Mouse (Mus musculus): ENCODE results near the gene Gm5105. TPM values are rescaled to one million over a fixed set of nuclear protein-coding genes. Genes with fewer than 3 reads are reported as not detected.

Gene Gm5105
- total RNA-seq, 2 experiments from 2014 or later = 0.32 TPM; not detected in 1

DNA sequence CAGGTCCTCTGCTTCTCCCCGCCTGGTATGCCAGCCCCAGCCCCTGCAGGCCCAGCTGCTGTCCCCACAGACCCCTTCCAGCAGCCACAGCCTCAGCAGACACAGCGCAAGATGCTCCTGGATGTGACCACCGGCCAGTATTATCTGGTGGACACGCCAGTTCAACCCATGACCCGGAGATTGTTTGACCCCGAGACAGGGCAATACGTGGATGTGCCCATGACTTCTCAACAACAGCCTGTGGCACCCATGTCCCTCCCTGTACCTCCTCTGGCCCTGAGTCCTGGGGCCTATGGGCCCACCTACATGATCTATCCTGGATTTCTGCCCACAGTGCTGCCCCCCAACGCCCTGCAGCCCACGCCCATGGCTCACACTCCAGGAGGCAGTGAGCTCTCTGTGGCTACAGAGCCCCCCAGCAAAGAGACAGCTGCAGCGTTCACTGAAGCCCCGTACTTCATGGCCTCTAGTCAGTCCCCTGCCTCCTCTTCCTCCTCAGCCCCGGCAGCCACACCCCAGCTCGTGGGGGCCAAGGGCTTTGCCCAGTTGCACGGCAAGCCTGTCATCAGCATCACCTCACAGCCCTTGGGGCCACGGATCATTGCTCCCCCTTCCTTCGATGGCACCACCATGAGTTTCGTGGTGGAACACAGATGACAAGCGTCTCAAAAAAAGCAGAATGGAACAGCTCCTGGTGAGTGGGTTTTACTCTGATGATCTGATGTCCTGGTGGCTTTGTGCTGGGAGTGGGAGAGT lies 2.7 kb upstream of the Gm5105 start:
- DNase-seq (ENCODE audit: low spot score in 2 of 2) = no peak

DNA sequence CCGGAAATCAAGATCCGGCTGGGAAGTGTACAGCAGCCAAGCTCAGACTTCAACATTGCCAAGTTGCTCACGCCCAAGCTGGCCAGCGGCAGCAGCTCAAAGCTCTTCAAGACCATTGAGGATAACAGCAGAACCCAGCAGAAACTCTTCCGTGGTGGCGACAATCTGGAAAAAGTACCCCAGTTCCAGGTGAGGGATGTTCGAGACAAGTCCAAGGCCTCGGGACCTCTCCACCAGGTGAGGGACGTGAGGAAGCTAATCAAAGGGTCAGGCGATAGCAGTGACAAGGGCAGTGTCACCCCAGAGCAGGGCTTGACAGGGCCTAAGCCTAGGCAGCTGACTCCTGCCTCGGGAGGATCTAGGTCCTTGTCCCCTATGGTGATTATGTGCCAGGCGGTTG lies 915 bp upstream of the Gm5105 start:
- DNase-seq (ENCODE audit: low spot score in 2 of 2) = no peak

DNA sequence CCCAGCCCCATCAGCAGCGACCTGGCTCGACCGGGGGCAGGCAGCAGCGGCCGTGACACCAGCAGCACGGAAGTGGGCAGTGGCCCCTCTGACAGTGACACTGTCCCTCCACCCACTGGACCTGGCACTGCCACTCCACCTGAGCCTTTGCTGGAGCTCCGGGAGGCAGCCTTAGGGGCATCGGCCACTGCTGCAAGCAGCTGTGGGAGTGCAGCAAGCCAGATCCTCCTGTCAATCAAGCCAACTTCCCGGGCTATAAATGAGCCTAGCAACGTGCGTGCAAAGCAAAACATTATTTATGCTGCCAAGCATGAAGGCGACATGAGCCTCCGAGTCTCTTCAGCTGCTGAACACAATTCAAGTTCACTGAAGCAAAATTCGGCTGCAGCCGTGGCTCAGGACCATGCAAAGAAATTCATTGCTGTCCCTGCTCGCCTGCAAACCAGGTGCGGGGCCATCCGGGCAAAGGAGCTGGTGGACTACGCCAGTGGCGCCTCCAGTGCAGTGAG lies 786 bp downstream of the Gm5105 start:
- peak in 1 of 2 experiments; percentile 52 for DNase-seq (ENCODE audit: low spot score in 2 of 2)

DNA sequence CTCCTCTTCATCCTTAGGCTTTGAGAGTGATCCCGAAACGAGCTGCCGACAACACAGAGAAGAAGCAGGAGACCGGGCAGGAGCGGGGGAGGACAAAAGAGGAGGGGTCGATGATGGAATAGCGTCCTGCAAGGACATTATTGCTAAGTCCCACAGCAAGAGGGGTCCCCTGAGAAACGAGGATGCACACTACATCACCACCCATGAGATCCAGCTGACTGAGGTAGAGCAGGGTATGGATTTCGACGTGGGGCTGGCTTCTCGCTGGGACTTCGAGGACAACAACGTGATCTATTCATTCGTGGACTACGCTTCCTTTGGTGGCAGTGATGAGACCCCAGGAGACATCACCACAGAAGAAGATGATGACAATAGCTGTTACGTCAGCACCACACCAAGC lies 1.3 kb downstream of the Gm5105 start:
- no peak for DNase-seq (ENCODE audit: low spot score in 2 of 2)

DNA sequence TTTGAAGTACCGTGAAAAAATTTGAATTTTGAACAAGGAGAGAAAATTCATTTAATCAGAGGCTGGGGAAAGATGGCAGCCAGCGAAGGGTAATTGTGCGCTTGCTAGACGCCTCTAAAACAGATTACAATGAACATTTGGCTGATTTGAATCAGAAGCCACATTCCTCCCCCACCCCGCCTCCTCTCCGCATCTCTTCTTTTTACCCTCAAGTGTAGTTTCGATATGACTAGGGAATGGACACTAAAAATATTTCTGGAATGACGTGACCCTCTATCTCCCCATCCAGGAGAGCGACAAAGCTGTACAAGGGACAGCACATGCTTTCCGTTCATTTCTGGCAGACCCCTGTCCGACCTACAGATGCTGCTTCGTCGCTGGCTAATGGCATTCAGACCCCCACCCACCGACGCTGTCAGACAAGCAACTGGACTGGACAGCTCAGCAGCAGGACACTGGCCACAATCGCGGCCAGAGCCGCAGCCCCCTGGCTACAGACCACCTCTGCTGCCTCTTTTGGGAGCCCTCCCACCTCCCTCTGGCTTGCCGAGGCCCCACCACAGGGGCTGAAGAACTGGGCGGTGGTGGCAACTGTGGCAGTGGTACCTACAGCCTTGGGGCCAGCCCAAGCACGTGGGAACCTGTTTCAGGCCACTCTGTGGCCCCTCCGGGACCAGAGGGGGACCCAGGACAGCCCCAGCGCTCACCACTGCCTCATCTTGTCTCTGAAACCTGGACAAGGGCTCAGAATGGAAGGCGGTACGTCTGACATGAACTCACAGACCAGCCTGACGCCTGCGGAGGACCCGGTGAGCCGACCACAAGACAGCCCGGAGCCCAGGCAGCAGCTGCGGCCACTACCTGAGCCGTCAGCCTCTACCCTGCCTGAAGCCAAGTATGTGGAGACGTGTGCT lies 2.2 kb downstream of the Gm5105 start, which contains the start of gene 1110002E22Rik:
Gene 1110002E22Rik (plus strand): TSS at position 321 of the 914 bp plus-strand sequence.
- peak in 1 of 2 experiments; percentile 56 for DNase-seq (ENCODE audit: low spot score in 2 of 2)

DNA sequence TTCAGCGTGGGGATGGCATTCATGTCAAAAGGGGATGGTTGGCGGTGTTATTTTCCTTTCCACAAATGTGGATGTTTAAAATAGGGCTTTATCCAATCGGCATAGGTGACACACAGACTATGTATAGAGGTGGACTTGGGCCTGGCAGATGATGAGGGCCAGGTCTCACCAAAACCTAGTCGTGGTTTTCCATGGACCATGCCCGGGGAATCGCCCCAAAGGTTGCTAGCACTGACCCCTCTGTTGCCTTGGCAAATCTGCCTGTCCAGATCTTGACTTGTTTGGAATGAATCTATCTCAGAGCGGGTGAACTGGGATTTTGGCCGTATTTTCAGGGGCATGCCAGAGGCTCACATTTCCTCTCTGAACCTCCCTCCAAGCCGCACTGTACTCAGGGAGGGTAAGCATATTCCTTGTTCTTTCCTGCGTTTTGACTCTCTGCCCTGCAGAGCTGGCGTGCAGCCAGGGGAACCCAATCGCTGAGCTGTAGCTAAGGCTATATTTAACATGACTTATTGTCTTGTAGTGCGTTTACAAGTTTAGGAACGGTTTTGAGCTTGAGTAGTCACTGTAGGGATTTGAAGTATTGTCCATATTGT lies 3.4 kb downstream of the Gm5105 start:
- peak in 1 of 2 experiments; percentile 19 for DNase-seq (ENCODE audit: low spot score in 2 of 2)

DNA sequence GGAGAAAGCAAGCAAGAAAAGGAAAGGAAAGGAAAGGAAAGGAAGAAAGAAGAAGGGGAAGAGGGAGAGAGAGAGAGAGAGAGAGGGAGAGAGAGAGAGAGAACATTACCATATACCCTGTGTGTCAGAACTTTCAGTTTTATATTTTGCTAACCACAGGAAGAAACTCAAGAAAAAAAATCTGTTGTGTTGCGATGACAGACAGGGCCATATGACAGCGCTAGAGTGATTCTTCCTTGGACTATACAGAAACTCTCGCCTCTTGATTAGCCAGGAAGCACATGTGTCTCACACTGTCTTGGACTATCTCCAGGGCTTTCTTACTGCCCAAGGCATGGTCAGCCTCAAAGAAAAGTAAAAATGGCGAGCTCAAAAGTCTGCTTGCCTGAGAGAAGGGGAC lies 4.5 kb downstream of the Gm5105 start:
- DNase-seq (ENCODE audit: low spot score in 2 of 2) = no peak

DNA sequence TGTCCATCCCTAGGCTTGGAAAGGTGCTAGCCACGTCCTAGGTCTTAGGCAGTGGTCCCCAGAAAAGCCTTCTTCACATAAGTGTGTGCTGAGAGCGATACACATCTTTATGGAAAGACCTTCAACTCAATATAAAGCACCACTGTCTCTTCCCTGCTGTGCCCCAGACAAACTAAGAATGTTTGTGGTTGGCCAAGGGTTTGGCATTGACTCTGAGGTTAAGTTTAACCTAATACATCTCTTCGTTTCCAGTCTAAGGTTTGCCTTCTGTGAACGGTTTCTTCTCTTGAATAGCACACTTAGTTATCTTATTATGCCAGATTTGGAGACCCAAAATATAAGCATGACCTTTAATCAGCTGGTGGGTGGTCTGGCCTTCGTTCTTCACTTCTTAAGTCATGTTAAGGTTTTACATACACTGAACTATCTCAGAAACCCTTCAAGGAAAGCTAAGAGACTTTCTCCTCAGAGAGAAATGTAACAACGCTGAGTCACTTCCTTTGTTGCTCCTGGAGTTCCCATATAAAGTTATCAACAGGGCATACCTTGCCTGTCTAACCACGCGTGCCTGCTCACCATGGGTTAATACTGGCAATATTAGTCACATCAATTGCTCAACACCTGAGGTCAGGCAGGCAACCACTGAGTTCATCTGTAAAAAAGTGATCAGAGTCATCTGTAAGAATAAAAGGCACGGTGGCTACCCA lies 5.8 kb downstream of the Gm5105 start:
- no peak for DNase-seq (ENCODE audit: low spot score in 2 of 2)

DNA sequence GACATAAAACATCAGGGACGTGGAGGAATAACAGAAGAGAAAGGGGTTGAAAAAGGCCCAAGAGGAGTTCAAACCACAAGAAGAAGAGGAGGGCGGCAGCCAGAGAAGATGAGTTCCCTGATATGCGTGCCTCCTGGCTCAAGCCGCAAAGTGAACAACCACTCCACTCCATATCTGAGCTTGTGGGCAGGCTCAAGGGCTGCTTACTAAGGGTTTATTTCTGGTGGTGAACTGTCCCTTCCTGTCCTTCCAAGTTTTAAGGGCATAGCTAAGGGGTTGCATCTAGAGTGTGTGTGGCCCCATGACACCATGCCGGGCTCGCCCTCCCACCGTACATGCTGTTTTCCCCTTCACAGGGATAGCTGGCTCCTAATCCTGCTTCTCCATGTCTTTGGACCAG lies 6.8 kb downstream of the Gm5105 start:
- DNase-seq (ENCODE audit: low spot score in 2 of 2) = no peak

DNA sequence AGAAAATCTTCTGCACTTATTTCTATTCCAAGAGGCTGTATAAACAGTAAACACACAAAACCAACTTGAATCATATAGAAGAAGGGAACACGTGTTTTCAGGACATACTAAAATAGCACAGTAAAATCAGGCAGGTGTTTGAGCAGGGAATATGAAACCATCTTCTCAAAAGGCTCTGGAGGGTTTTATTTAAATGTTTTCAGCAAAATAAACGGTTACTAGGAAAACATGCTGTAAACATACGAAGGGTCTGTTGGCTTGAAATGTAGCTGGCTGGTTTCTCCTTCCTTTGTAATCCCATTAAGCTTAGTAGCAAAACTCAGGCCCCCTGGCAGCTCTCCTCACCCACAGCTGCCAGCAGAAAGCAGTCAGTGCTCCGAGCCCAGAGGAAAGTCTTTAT lies 9.0 kb downstream of the Gm5105 start:
- DNase-seq (ENCODE audit: low spot score in 2 of 2) = no peak

DNA sequence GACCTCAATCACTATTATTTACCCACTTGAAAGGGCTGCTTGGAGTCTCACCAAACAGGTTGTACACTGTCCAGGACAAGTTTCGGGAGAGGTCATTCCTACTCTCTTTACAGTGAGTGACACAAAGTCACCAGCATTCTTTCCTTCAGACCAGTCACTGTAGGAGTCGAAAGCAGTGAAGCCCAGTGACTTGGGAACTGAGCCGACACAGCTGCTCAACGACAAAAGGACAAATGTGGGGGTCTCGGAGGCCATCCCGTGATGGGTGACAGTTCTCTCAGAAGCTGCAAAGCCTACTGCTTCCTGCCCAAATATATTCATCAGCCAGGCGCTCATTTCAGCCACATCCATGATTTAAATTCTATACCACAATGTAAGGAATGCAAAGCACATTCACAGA lies 10.2 kb downstream of the Gm5105 start:
- no peak for DNase-seq (ENCODE audit: low spot score in 2 of 2)

DNA sequence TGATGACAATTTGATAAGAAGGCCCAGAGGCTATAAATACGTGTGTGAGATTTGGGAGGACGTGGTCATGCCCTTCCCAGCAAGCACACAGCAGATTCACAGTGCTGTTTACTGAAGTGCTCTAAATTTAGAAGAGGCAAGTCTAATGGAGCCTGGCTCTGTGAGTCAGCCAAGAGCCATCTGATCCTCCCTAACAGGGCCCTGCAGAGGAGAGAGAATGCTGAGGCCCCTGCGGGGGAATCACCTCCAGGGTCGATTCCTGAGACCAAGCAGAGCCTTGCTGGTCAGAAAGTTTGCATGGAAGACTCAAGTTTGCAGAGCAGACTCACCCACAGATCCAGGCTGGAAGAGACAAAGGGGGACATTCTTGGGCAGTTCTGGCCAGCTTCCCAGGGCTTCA lies 13.2 kb downstream of the Gm5105 start:
- no peak for DNase-seq (ENCODE audit: low spot score in 2 of 2)

DNA sequence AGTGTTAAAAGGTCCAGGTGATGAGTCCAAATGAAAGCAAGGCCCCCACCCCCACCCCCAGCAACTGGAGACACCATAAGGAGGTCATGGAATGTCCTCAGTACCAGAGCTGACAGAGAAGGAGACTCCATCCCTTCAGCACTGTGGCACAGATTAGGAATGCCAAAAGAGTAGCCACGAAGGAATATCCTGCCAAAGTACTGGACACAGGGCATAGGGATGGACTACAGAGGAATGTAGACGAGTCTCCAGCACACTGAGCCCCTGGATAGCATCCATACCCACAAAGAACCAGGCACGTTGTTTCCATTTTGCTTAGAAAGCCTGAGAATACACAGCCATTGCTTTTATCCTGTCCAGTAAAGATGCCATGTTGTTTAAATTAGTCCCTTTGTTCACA lies 15.8 kb downstream of the Gm5105 start:
- DNase-seq (ENCODE audit: low spot score in 2 of 2) = no peak

DNA sequence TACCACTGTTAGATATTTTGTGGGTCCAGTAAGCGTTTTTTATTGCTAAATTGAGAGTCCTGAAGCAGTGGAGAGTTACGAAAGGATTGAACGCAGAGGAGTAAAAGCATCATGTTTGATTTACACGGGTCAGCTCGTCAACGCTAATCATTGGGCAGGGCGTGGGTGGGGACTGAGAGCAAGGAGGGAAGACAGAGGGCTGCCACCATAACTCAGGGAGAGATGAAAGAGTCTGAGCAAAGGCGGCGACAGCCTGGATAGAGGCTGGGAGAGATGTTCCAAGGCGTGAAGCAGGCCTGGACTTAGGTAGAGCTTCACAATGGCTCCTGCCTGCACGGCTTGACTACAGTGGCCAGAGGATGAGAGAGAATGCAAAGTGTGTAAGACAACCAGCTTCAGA lies 16.4 kb downstream of the Gm5105 start:
- DNase-seq (ENCODE audit: low spot score in 2 of 2) = no peak

DNA sequence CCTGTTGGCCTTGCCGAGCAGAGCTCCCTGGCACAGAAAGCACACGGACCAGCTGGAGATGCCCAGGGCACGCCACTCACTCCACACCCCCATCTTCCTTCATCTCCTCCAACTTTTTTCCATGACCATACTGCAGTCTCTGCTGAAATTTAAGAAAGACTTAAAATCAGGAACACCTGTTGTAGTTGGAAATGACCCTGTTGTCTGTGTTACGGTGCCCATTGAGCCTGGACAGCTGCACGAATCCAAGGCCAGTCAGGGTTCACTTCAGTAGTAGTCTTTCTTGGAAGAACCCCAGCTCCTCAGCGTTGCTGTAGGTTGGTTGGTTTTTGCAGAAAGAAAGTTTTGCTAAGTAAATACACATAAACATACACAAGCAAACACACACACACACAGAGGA lies 17.6 kb downstream of the Gm5105 start:
- no peak for DNase-seq (ENCODE audit: low spot score in 2 of 2)

DNA sequence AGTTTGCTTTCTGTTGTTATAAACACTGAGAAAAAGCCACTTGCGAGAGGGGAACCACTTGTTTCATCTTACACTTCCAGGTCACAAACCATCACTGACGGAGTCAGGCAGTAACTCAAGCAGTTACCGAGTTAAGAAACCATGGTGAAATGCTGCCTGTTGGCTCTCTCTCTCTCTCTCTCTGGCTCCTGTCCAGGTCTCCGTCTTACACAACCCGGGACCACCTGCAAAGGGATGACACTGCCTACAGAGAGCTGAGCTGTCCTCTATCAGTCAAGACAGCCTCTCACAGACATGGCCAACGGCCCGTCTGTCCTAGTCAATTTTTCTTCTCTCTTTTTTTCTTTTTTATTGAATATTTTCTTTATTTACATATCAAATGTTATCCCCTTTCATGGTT lies 23.9 kb downstream of the Gm5105 start:
- no peak for DNase-seq (ENCODE audit: low spot score in 2 of 2)

DNA sequence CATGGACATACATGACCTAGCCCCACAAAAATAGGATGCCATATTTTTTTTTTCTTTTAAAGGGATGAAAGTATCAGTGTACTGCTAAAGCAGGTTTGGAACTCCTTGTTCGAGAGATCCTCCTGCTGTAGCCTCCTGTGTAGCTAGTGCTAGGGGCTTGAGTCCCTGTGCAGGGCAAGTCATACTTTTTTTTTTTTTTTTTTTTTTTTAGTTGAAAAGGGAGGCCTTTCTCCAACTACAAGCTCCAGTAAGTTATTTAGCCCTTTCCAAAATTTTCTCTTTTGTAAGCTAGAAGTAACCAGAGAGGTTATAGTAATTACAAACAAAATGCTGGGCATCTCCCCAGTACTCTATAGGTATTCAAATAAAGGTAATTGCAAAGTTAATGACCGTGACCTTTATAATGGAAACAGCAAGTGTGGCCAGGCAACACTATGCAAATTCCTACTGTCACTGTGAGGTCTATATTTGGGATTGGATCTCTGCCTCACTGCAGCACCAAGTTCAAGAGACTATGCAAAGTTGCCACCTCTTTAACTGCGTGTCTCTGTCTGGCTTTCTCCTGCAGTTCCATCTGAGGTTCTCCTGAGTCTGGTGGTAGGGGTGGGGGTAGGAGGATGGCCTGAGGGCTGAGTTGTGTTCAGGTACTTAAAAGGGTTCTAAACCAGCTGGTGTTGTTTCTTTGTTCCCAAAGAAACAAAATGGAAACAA lies 25.4 kb downstream of the Gm5105 start:
- DNase-seq (ENCODE audit: low spot score in 2 of 2) = no peak

DNA sequence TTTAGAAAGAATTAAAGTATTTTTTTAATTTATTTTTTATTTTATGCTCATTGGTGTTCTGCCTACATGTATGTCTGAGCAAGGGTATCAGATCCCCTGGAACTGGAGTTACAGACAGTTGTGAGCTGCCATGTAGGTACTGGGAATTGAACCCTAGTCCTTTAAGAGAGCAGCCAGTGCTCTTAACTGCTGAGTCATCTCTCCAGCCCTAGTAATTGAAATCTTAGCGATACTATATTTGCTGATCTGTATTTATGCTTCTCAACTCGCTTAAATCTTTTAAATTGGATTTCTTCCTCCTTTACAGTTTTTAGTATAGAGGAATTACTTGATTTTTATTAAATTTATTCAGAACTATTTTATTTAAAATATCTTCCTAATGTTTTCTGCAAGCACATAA lies 26.2 kb downstream of the Gm5105 start:
- no peak for DNase-seq (ENCODE audit: low spot score in 2 of 2)

DNA sequence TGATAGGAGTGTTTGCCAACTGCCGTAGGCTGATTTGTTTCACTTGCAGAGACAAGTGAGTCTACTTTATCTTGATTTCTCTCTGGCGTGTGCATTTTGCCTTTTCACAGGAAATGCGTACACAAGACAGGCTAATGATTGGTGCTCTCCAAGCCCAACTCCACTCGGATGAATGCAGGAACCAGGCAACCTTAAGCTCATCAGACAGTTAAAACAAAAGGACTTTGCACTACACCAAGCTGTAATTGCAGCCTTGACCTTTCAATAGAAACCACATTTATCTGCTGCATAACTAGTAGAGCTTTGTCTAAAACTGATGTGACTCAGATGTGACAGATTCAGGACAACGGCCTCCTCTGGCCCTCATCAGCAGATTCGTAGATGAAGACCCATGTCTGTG lies 33.2 kb downstream of the Gm5105 start:
- no peak for DNase-seq (ENCODE audit: low spot score in 2 of 2)

DNA sequence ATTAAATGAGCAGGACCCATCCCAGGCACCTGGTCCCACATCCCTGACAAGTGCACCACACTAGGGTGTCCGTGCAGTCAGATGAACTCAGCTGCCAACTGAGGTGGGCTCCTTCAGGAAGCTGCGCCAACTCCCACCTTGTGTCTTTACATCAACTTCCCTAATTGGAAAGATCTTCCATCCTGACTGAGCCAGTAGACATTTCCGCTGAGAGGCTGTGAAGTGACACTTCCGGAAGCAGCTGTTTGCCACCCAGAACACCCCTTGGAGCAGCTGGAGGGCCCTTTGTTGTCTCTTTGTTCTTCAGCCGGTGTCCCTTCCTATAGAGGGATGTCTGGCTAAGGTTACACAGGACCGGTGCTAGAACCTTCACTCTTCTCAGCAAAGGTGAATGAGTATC lies 36.6 kb downstream of the Gm5105 start:
- no peak for DNase-seq (ENCODE audit: low spot score in 2 of 2)

Data from layer of hippocampus, postnatal 14 days (tissue).